Mouse (Mus musculus) C2C12 (cell line): ENCODE measurements around the gene Foxo3. TPM values are rescaled to one million over a fixed set of nuclear protein-coding genes. Genes with fewer than 3 reads are reported as not detected.

Experiments
- H3K27me3 ChIP-seq: one replicate; pipeline ENCODE4 v1.6.1; 2011; ENCODE audit not compliant: control insufficient read depth, insufficient read depth, insufficient read length
- H3K36me3 ChIP-seq: one replicate; pipeline ENCODE4 v1.6.1; 2011; ENCODE audit not compliant: control insufficient read depth, insufficient read depth
- H3K4me3 ChIP-seq: one replicate; pipeline ENCODE4 v1.5.1; 2011; ENCODE audit warnings: mild to moderate bottlenecking, control low read depth; ENCODE audit not compliant: poor library complexity, insufficient read depth, severe bottlenecking
- H3K79me2 ChIP-seq: one replicate; pipeline ENCODE4 v1.6.1; 2011; ENCODE audit not compliant: control insufficient read depth, insufficient read depth
- H3K79me3 ChIP-seq: one replicate; pipeline ENCODE4 v1.6.1; 2011; ENCODE audit warnings: low read depth, control low read depth
- H3ac ChIP-seq: one replicate; pipeline ENCODE3; 2011; ENCODE audit warnings: low read depth; ENCODE audit not compliant: control insufficient read depth, insufficient read length
- CEBPB ChIP-seq: IDR thresholded peaks from one replicate; pipeline ENCODE4 v1.6.1; 2011; ENCODE audit warnings: low read depth, mild to moderate bottlenecking, control low read depth, moderate library complexity
- CTCF ChIP-seq: IDR thresholded peaks from one replicate; pipeline ENCODE4 v1.5.1; 2011; ENCODE audit not compliant: control insufficient read depth, insufficient read depth, insufficient read length
- FOSL1 ChIP-seq: IDR thresholded peaks from one replicate; pipeline ENCODE4 v1.8.0; 2011; ENCODE audit warnings: mild to moderate bottlenecking, low read length; ENCODE audit not compliant: poor library complexity, insufficient read depth, severe bottlenecking
- MAX ChIP-seq: IDR thresholded peaks from one replicate; pipeline ENCODE4 v1.6.1; 2011; ENCODE audit warnings: mild to moderate bottlenecking, control low read depth
- MYOD1 ChIP-seq: IDR thresholded peaks from one replicate; pipeline ENCODE4 v1.6.1; 2011; ENCODE audit warnings: low read depth; ENCODE audit not compliant: control insufficient read depth, insufficient read length
- MYOG ChIP-seq: IDR thresholded peaks from one replicate; pipeline ENCODE4 v1.6.1; 2011; ENCODE audit not compliant: control insufficient read depth, insufficient read length; ENCODE audit errors: extremely low read depth
- USF1 ChIP-seq: IDR thresholded peaks from one replicate; pipeline ENCODE4 v1.6.1; 2011; ENCODE audit warnings: low read depth, mild to moderate bottlenecking, control low read depth, moderate library complexity
- polyA plus RNA-seq: library from polyadenylated mRNA; unstranded; fragments of >200 nt; fragmentation: generic; extraction: Trizol; gene quantifications from one replicate; pipeline ENCODE4 v1.2.1, GENCODE M21; 2012; ENCODE audit warnings: missing spikeins

Gene Foxo3
- polyA plus RNA-seq, 1 experiment: 4.8 TPM

DNA sequence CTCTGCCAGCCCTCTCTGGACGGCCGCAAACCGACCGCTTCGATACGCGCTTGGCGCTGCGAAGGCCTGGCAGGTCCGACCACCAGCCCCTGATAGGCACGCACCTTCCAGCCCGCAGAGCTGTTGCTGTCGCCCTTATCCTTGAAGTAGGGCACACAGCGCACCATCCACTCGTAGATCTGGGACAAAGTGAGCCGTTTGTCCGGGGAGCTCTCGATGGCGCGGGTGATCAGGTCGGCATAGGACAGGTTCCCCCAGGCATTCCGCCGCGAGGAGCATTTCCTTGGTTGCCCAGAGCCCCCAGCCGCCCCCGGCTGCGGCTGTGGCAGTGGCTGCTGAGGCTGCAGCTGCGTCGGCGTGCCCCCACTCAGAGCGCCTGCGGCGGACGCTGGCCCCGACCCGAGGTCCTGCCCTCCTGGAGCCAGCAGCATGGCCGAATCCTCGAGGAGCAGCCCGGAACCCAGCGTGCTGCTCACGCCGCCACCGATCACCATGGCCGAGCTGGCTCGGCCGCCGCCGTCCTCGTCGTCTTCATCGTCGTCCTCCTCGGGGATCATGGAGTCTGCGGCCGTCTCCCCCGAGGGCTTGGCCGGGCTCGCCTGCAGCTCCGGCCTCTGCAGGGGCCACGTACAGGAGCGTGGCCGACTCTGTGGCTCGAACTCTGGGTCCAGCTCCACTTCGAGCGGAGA lies 1.7 kb downstream of the Foxo3 start:
- Histone ChIP-seq H3K27me3 (no peaks in the 10 kb centered on the region), H3K36me3 (peaks cover 5% of the 10 kb centered on the region), H3K79me2 (peaks cover 14% of the 10 kb centered on the region), H3ac (peak overlapping the region; percentile 82), H3K4me3 (peak overlapping the region; percentile 68), H3K79me3 (no peaks in the 10 kb centered on the region)
- TF ChIP-seq MAX (no peak), MYOG (no peak), USF1 (no peak), MYOD1 (no peak), CEBPB (no peak), CTCF (no peak), FOSL1 (no peak)

DNA sequence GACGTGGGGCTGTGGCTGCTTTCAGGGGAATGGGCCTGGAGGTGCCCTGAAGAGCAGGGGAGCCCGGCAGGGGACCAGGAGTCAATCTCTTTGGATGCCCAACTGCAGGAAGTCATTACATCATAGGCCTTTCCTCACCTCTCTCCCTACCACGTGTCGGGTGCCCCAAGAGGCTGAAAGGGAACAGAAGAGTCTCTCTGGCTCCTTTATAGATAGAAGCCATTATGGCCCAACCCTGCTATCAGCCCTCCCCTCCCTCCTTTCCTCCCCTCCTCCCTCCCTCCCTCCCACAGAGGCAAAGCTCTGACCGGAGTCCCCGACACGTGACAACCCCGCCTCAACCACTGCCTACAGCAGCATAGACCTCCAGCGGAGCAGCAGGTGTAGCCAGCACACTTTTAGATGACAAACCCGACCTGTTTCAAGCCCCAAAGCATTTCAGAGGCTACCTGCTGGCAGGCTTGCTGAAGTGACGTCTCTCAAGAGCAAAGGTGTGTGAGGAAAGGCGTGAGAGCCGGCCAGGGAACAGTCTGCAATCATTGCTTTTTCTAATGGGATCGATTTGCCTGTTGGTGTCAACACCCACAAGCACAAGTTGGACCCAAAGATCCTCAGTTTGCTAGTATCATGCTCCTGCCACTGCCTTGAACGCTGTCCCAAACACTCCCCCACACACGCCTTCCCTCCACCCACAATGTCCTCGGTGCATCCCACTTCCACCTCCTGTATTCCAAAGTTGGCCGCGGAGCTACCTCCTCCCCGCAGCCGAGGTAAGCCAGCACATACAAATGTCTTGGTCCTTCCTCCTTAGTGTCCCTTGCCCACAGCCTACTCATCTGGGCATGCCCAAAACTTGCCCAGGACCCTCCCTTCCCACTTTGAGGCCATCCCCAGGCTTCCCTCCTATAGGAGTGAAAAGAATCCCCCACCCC lies 2.5 kb downstream of the Foxo3 start:
- Histone ChIP-seq H3K79me3 (no peaks in the 10 kb centered on the region), H3ac (no peak overlapping the region), H3K4me3 (no peak overlapping the region), H3K36me3 (peaks cover 5% of the 10 kb centered on the region), H3K27me3 (no peaks in the 10 kb centered on the region), H3K79me2 (peaks cover 14% of the 10 kb centered on the region)
- TF ChIP-seq CTCF (no peak), USF1 (no peak)

DNA sequence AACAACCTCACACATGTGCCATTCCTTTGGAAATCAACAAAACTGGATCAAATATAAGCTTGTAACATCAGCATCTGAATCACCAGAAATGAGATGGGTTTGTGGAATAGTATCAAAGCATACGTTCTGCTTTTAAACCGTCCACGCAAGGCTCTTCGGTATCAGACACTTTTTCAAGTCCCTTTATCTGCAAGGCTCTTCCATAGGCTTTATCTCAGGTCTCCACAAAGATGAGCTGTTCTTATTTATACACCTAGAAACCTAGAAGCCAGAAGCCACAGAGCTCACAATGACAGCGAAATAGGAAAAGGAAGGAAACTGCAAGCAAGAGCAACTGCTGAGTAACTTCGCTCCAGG lies 3.2 kb downstream of the Foxo3 start:
- H3K36me3 ChIP-seq: peaks cover 5% of the 10 kb centered on the region
- no peaks in the 10 kb centered on the region for H3K27me3 ChIP-seq
- TF ChIP-seq CEBPB: no peak
- TF ChIP-seq FOSL1: no peak
- no peak for TF ChIP-seq CTCF
- TF ChIP-seq USF1: no peak
- TF ChIP-seq MYOG: no peak
- H3K79me2 ChIP-seq: peaks cover 14% of the 10 kb centered on the region
- H3K4me3 ChIP-seq: no peak overlapping the region
- peaks cover 2% of the 10 kb centered on the region for H3K79me3 ChIP-seq
- H3ac ChIP-seq: no peak overlapping the region

DNA sequence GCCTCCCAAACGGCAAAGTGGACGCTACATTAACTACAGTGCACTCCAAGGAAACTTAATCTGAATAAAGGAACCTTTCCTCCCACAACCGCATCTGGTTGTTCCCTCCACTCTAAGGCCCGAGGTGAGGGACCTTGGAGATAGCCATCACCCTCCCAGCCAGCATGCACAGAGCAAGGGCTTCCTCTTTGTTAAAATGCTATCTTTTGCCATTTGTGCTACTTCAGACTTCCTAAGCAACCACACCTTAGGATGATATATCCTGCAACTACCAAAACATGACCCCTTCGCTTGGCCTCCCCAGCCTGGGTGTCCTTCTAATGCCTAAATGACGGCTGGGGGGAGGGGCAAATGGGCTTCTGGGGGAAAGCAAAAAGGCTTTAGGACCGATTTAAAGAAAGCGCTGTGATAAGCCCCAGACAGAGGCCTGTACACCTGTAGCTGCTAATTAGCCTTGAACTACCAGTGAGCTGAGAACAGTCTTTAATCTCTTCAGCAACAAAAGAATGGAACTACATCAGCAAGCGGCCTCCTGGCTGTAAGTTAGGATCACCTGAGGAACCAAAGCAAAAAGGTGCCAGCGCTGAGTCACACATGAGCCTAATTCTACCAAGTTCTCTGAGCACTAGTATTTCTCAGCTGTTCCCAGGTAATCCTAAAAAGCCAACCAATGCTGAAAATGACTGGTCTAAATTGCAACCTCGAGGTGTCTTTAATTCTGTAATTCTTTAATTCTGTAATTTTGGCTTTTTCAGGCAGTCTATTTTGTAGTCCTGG lies 4.9 kb downstream of the Foxo3 start:
- H3K36me3 ChIP-seq: peaks cover 9% of the 10 kb centered on the region
- H3K79me2 ChIP-seq: peaks cover 14% of the 10 kb centered on the region
- H3K27me3 ChIP-seq: no peaks in the 10 kb centered on the region
- H3ac ChIP-seq: no peak overlapping the region
- no peak overlapping the region for H3K4me3 ChIP-seq
- no peak for TF ChIP-seq MYOG
- no peak for TF ChIP-seq USF1
- TF ChIP-seq CTCF: no peak
- no peak for TF ChIP-seq FOSL1
- TF ChIP-seq MYOD1: no peak
- TF ChIP-seq CEBPB: no peak
- TF ChIP-seq MAX: no peak
- H3K79me3 ChIP-seq: peaks cover 2% of the 10 kb centered on the region

DNA sequence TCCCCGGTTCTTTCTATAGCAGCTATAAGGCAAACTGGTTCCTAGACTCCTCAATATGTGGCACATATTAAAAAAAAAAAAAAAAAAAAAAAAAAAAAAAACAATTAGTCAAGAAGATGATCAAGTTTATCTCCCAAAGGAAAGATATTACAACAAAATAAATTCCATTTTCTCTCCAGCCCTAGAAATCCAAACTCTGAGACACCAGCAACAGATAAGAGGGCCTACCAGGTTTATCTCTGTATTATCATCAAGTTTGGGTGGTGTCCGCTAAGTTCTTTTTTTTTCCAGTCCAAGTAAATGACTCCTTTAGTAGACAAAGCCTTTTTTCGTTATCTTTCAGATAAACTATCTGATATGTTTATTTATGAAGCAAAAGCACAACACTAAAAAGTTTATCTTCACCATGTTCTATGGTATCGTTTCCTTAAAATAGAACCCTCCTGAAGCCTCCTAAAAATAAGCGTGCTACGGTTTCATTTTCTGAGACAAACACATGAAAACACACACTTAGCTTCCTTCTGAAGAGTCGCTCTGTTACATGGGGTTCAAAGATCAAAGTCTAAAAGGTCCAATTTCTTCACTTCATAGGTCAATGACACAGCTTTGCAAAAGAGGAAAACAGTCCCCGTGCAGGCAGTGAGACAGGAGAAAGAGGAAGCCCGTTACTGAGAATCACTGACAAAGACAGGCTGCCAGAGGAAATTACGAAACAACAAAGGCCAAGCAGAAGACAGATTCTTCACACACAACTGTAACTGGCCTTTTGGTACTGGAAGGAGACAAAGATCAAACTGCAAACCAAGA lies 6.1 kb downstream of the Foxo3 start:
- Histone ChIP-seq H3ac (no peak overlapping the region), H3K4me3 (no peak overlapping the region), H3K79me3 (peaks cover 2% of the 10 kb centered on the region), H3K27me3 (no peaks in the 10 kb centered on the region), H3K79me2 (peaks cover 14% of the 10 kb centered on the region), H3K36me3 (peaks cover 16% of the 10 kb centered on the region)
- no peak for TF ChIP-seq FOSL1
- no peak for TF ChIP-seq USF1
- no peak for TF ChIP-seq CEBPB
- TF ChIP-seq CTCF: no peak
- TF ChIP-seq MYOD1: no peak
- no peak for TF ChIP-seq MAX
- TF ChIP-seq MYOG: no peak
